Comparison of ENCODE assay signal across 15 mouse cellular contexts in the genomic region with DNA sequence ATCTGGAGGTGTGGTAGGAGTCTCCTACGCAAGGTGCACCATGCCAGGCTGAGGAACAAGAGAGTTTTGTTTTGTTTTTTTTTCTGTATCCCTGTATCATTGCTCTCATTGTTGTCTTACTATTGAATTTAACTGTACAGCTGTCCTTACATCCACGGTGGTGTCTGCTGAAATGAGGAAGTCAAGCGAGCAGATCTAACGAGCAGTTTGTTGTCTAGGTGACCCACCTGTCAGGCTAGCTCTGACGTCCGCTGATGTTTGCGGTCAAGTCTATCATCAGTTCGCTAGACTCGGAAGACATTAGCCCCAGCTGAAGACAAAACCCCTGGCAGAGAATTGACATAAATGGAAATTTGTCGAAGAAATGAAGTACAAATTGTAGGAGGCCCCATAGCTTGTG.
DNase-seq lines count a peak whose midpoint lies in the region; ATAC-seq and TF ChIP-seq lines count a peak whose summit lies in the region.
"Had no signal": no experiment of that assay in that cellular context is flagged by ENCODE, and none has a peak within 500 bp of the region (broad histone marks: within the 10 kb centered on the region; RNA-seq: fewer than 3 reads in every experiment).

No protein-coding gene starts in this region.

- ATAC-seq in megakaryocyte, adult 5-6 weeks (ENCODE audit: poor library complexity, severe bottlenecking): peak; percentile 73
- no peak for ATAC-seq in cerebellum, adult (ENCODE audit: insufficient number of reproducible peaks, low FRiP score, low TSS enrichment)
- ATAC-seq: intestine, embryonic 16.5 days had no signal

- 8% methylated on average over 10 of the region's 10 CpGs for WGBS in thymus, adult 2 months

- intact Hi-C loops in gastrocnemius, adult 2 months (cut with DNase I): no loop called here
- intact Hi-C loops in gastrocnemius, postnatal 36 days (cut with DNase I): no loop called here

- H3K4me3 ChIP-seq in gastrocnemius, adult 2 months: no peak overlapping the region
- H3K4me3 ChIP-seq in thymus, adult 2 months (ENCODE audit: control insufficient read depth, insufficient read depth, low read length): no peak overlapping the region
- H3K4me3 ChIP-seq: embryonic facial prominence, embryonic 13.5 days; liver, embryonic 13.5 days; myocyte; stomach, embryonic 15.5 days had no signal

- peak overlapping the region; percentile 73 for H3K27ac ChIP-seq in gastrocnemius, adult 2 months
- H3K27ac ChIP-seq in thymus, adult 2 months (ENCODE audit: control insufficient read depth, insufficient read depth, low read length): no peak overlapping the region
- H3K27ac ChIP-seq: embryonic facial prominence, embryonic 13.5 days; liver, embryonic 13.5 days; macrophage; stomach, embryonic 15.5 days had no signal

- H3K4me1 ChIP-seq in thymus, adult 2 months (replicated peaks; ENCODE audit: control insufficient read depth, insufficient read depth, low read length): peaks cover 17% of the 10 kb centered on the region
- H3K4me1 ChIP-seq: liver, embryonic 13.5 days; stomach, embryonic 15.5 days had no signal

- H3K27me3 ChIP-seq in thymus, adult 2 months (ENCODE audit: control insufficient read depth, insufficient read depth, low read length): no peaks in the 10 kb centered on the region
- H3K27me3 ChIP-seq: embryonic facial prominence, embryonic 13.5 days; liver, embryonic 13.5 days; stomach, embryonic 15.5 days had no signal

- TF ChIP-seq POLR2A in thymus, adult 2 months (IDR thresholded peaks at IDR 0.05; ENCODE audit: control insufficient read depth, extremely low read depth, insufficient read depth, low read length, poor library complexity): no peak

- DNase-seq in gastrocnemius, adult 2 months: no peak
- no peak for DNase-seq in gastrocnemius, postnatal 36 days
- DNase-seq in thymus, adult 2 months: peak; percentile 17
- DNase-seq in thymus, postnatal 10 days (ENCODE audit: low spot score in 2 of 2): no peak
- no peak for DNase-seq in MN1 (ENCODE audit: low spot score)
- DNase-seq in left cerebral cortex, adult 11 months (ENCODE audit: low spot score): no peak
- DNase-seq: kidney, postnatal 36 days; liver, embryonic 13.5 days had no signal

- TF ChIP-seq CTCF in gastrocnemius, adult 2 months (IDR thresholded peaks at IDR 0.05): no peak
- no peak for TF ChIP-seq CTCF in thymus, adult 2 months (IDR thresholded peaks at IDR 0.05; ENCODE audit: borderline replicate concordance, control insufficient read depth, extremely low read depth, insufficient read depth, low read length, poor library complexity)

- H3K36me3 ChIP-seq in thymus, adult 2 months (ENCODE audit: control insufficient read depth, insufficient read depth, low read length): no peaks in the 10 kb centered on the region
- H3K36me3 ChIP-seq: liver, embryonic 13.5 days; stomach, embryonic 15.5 days had no signal
